Mouse (Mus musculus): ENCODE data around the gene Dstn. TPM values are rescaled to one million over a fixed set of nuclear protein-coding genes. Genes with fewer than 3 reads are reported as not detected.

Dstn gene
- total and polyA plus RNA-seq, 3 experiments = 78.1 to 80.0 TPM; not detected in 1

DNA sequence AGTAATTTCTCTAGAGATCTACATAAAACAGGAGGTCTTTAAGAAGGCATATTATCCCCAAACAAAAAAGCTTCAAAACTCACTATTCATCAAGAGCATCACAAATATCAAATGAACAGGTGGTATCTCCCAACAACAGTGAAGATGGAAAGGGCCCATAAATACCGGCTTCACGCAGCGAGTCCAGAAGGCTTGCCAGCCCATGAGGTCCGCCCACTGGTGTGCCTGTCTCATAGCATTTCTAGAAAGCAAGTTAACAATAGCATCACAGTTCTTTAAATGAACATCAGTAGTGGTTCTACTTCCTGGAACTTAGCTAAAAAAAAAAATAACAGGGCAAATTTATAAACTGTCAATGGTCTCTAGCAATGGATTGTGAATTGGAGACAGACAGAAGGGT, 33.1 kb upstream of the Dstn start:
- DNase-seq (ENCODE audit: low read depth, low spot score) = no peak
- H3K79me2 ChIP-seq (ENCODE audit: control insufficient read depth, insufficient read depth, low read length, poor library complexity) = no peaks in the 10 kb centered on the region
- no peak overlapping the region for H3K4me3 ChIP-seq (ENCODE audit: control insufficient read depth in 1 of 2, insufficient read depth in 1 of 2, low read depth in 2 of 2, low read length in 2 of 2)
- TF ChIP-seq USF1 (IDR thresholded peaks at IDR 0.05; ENCODE audit: low read depth, low read length) (no peak), MYB (IDR thresholded peaks at IDR 0.05; ENCODE audit: low read depth, low read length) (no peak), USF2 (IDR thresholded peaks at IDR 0.05; ENCODE audit: borderline replicate concordance in 1 of 2, insufficient read depth in 1 of 2, low read depth in 1 of 2, low read length in 2 of 2) (no peak), MAFK (IDR thresholded peaks at IDR 0.05; ENCODE audit: borderline replicate concordance, low read depth, low read length) (no peak), MEF2A (IDR thresholded peaks at IDR 0.05; ENCODE audit: extremely low read depth, insufficient replicate concordance, low read depth, low read length, poor library complexity, severe bottlenecking) (no peak), TAL1 (IDR thresholded peaks at IDR 0.05; ENCODE audit: low read length) (no peak), CTCF (IDR thresholded peaks at IDR 0.05 in 2 of 3, conservative IDR thresholded peaks at IDR 0.05 in 1 of 3; ENCODE audit: control insufficient read depth in 1 of 3, insufficient read depth in 1 of 3, low read depth in 2 of 3, low read length in 3 of 3, poor library complexity in 1 of 3, severe bottlenecking in 1 of 3) (no peak), GATA1 (IDR thresholded peaks at IDR 0.05; ENCODE audit: low read depth, low read length) (no peak), SIN3A (IDR thresholded peaks at IDR 0.05; ENCODE audit: low read length) (no peak), NRF1 (IDR thresholded peaks at IDR 0.05; ENCODE audit: insufficient read depth, low read depth, low read length, poor library complexity, severe bottlenecking) (no peak), EP300 (IDR thresholded peaks at IDR 0.05; ENCODE audit: low read depth in 1 of 2, low read length in 2 of 2) (no peak), BHLHE40 (IDR thresholded peaks at IDR 0.05; ENCODE audit: borderline replicate concordance, low read depth, low read length) (no peak), MAX (IDR thresholded peaks at IDR 0.05; ENCODE audit: low read length) (no peak), MXI1 (IDR thresholded peaks at IDR 0.05; ENCODE audit: low read depth, low read length) (no peak), UBTF (IDR thresholded peaks at IDR 0.05; ENCODE audit: borderline replicate concordance, insufficient read depth, low read depth, low read length) (no peak), NELFE (IDR thresholded peaks at IDR 0.05; ENCODE audit: low read depth, low read length) (no peak), TBP (IDR thresholded peaks at IDR 0.05; ENCODE audit: low read depth, low read length) (no peak), RAD21 (IDR thresholded peaks at IDR 0.05; ENCODE audit: low read depth, low read length) (no peak), SMC3 (IDR thresholded peaks at IDR 0.05; ENCODE audit: low read depth, low read length) (no peak), HCFC1 (IDR thresholded peaks at IDR 0.05; ENCODE audit: low read depth, low read length) (no peak)
- peaks cover 4 to 6% of the 10 kb centered on the region in 2 experiments; a peak in 3 of 4 replicates for H3K4me1 ChIP-seq (ENCODE audit: control insufficient read depth in 1 of 2, insufficient read depth in 2 of 2, low read length in 2 of 2)
- H3K9ac ChIP-seq (ENCODE audit: control insufficient read depth, low read depth, low read length, poor library complexity, severe bottlenecking) = no peak overlapping the region
- H3K36me3 ChIP-seq (ENCODE audit: control insufficient read depth in 1 of 2, insufficient read depth in 2 of 2, low read length in 2 of 2) = peaks cover 0 to 8% of the 10 kb centered on the region in 2 experiments; a peak in 2 of 4 replicates
- no peak overlapping the region for H3K27ac ChIP-seq (ENCODE audit: control insufficient read depth, low read depth, low read length)
- H3K9me3 ChIP-seq (replicated peaks; ENCODE audit: insufficient read depth, low read length) = no peaks in the 10 kb centered on the region
- H3K27me3 ChIP-seq (ENCODE audit: control insufficient read depth in 1 of 2, insufficient read depth in 2 of 2, low read length in 2 of 2) = no peaks in the 10 kb centered on the region

All from MEL (cell line).